Mouse (Mus musculus) common myeloid progenitor, adult 5-6 weeks (primary cell): Measurements from ENCODE around the gene Cd9. TPM values are rescaled to one million over a fixed set of nuclear protein-coding genes. Genes with fewer than 3 reads are reported as not detected.

Experiments
- ATAC-seq: replicated peaks from 2 replicates; pipeline ENCODE4 v1.8.0; 2016; ENCODE audit warnings: low read depth, mild to moderate bottlenecking, moderate TSS enrichment, inconsistent platforms; ENCODE audit not compliant: poor library complexity, severe bottlenecking
- total RNA-seq: library from RNA; stranded (forward); fragments of 200-1000, 187-1606 nt; gene quantifications from 2 replicates; pipeline ENCODE4 v1.2.3, GENCODE M21; 2017

Gene Cd9
- total RNA-seq, 1 experiment from 2014 or later = 54.4 TPM

DNA sequence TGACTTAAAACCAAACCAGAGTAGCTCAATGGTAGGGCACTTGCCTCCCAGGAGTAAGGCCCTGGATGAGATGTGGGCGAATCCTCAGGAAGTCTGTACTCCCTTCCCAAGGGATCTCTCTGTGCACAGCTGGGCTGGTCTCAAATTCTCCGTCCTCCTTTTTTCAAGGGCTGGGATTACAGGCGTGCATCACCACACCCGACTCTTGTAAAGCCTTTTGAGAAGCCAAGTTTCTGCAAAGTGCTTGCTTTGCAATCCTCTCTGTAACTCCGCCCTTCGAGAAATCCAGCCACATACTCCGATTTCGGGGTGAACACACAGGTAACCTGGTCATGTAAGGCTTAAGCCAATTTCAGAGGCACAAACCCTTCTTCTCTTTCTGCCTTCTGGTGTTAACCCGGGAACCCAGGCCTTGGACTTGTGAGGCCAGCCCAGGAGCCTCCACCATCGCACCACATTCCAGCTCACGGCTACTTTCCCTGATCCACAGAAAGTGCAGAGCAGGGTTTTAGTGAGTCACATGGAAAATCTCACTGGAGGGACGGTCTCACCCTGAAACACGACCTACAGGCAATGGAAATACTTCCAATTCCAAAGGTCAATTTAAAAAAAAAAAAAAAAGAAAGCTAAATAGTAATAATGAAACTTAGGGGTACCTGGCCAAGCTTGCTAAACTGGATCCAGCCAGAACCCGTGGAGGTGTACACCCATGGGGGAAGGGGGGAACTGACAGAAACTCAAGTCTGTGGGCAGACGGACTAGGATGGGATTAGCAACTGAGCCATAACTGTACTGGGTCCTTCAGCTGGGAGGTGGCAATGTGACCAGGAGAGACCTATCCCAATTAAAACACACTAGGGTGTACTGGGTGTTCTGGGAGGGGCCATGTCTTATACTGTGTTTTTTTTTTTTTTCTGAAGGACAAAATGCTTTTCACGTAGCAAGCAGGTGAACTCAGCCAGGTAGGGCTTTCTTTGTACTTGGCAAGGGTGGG, 16.2 kb downstream of the Cd9 start:
- no peak for ATAC-seq

DNA sequence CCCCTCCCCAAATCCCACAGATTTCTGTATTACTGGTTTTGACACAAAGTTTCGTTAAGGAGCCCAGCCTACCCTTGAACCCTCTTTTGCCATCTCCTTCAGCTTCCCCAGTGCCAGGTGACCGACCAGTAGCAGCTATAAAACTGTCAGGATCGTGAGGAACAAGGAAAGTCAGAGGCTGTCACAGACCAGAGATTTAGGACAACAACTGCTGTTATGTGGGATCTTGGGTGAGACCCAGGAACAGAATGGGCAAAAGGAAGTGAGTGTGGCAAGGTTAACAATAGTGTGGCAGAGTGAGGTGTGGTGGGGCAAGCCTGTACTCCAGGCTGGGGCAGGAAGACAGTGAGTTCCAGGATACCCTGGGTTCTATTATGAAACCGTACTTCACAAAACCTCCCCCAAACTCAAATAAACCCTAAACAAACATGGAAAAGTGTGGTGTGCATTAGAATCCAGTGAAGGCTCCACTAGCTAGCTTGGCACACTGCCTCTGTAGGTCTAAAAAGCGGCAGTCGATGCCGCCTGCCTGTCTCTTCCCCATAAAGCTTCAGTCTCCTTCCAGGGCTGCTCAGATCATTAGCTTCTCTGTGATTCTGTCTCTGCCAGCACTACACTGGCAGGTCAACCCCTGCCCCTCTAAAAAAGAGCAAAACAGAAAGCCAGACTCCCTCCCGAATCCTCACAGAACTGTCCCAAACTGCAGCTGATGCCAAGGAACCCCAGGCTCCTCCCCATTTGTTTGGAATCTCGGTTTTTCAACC, 17.6 kb downstream of the Cd9 start:
- no peak for ATAC-seq

DNA sequence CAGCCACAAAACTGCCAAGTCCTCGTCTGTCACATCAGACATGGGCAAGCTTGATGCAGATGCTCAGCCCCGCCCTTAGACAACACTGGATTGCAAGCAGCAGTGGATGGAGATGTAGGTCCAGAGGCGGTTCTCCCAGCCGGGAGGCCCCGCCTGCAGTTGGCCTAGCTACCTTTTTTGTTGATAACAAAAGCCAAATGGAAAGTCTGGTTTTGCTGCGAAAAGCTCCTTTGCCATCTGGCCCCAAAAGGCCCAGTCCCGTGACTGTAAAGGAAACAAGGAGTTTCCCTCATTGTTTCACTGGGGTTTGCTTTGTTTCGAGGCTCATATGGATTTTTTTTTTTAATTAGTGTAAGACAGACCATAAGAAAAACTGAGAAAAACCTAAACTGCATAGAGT, 18.5 kb downstream of the Cd9 start:
- no peak for ATAC-seq

DNA sequence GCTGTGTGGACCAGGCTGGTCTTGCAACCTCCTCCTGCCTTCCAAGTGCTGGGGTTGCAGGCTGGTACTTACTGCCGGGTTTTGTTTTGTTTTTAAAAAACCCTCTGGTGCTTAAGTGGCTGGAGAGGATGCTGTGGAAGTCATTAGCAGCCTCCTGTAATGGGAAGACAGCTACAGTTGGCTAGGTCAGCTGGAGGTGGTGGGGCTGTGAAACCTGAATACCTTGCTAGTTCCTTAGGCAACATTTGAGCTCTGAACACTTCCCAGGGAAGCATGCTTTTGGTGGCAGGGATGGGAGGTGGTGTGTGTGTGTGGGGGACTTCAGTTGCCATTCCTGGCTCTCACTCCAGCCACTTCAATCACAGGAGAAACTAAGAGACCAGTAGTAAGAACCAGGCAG, 19.4 kb downstream of the Cd9 start:
- ATAC-seq = no peak

DNA sequence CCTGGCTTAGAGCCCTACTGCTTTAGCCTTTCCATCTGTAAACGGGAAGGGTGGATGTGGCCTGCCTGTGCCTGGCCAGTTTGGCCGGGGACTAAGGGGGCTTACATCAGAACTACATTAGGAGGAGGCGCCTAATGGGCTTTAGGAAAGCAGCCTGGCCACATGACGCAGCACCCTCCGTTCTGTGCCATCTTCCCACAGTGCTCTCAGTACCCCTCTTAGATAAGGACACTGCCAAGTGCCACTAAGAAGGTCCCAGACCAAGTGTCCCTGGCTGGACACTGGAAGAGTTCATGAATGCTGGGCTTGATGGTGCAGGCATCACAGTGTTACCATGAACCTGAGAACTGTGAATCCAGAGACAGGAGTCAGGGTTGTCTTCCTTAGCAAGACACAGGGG, 20.7 kb downstream of the Cd9 start:
- no peak for ATAC-seq

- ATAC-seq = peak; percentile 75
Measured at GRCm38 (mm10) chr6:125473321-125473721, 21.3 kb downstream of the Cd9 start.

DNA sequence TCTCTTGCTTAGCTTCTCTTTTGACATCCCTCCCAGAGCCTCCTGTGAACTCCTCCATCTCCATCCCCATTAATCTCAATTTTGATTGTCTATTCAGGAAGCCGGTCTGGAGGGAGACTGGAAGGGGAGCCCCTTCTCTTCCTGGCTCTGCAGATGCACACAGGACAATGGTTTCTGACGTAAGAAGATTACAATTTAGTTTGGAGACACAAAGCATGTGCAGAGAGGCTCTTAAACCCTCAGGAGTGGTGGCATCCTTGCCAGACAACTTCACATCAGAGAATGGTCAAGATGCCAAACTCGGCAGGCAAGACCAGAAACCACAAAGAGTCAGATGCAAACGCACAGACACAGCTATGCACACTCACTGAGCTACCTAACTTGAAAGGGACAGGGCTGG, 22.7 kb downstream of the Cd9 start:
- no peak for ATAC-seq

DNA sequence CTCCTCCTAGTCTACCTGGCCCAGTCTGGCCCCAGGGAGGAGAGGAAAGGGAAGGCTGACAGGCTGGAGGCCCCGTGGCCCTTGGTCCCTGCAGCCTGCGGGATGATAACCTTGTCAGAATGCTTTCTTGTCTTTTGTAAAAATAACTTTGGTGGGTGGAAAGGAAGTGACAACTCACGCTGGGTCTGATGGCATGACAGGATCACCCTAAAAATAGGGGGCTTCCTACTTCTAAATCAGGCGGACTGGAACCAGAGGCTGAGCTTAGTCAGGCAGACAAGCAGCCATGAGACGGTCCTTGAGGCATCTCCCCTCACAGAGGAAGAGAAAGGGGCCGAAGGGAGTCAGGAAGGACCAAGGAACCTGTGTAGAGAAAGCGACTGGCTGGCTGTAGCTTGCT, 23.3 kb downstream of the Cd9 start:
- ATAC-seq = peak; percentile 27; the same call in 1 of the 2 replicates

GRCm38 (mm10) chr6:125470616-125471015, 24.0 kb downstream of the Cd9 start:
- ATAC-seq = no peak

DNA sequence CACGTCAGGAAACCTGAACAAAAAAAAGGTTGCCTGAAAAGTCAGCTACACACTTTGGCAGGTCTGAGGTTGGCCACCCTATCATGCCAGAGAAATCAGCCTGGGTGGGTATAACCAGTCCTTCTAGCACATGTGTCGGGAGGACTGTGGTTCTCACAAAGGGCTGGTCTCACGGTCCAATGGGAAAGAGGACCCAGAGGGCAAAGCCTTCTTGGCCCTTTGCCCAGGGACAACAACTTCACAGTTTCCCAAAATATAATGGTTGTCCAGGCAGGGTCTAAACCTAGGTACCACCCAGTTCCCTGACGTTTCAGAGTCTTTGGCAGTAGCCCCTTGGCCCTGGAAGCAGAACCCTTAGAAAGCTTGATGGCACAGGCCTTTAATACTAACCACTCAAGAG, 25.4 kb downstream of the Cd9 start:
- ATAC-seq = no peak

- no peak for ATAC-seq
Measured at GRCm38 (mm10) chr6:125468179-125468960, 26.2 kb downstream of the Cd9 start.

GRCm38 (mm10) chr6:125467301-125467715, 27.3 kb downstream of the Cd9 start:
- peak; percentile 48 for ATAC-seq

GRCm38 (mm10) chr6:125462312-125462711, 32.3 kb downstream of the Cd9 start:
- ATAC-seq = no peak

DNA sequence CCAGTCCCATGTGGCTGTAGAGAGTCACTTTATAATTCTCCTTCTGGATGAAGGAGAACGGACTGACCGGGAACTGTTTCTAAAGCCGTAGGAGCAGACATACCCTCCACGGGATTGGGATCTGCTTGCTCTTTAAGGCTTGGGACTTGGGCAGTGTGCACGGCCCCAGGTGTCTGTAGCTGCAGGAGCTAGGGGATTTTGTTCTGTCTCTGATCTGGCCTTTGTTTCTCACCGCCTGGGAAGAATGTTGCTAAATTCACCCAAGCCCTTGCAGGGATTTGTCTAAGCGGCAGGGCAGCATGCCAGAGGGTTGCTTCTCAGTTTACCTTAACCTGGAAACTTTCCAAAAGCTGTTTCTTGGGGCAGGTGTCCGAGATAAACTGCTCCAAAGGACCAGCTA, 32.8 kb downstream of the Cd9 start:
- no peak for ATAC-seq

- peak; percentile 15; the same call in 1 of the 2 replicates for ATAC-seq
Measured at GRCm38 (mm10) chr6:125461325-125461724, 33.3 kb downstream of the Cd9 start.

- no peak for ATAC-seq
Measured at GRCm38 (mm10) chr6:125460589-125460988, 34.0 kb downstream of the Cd9 start.

GRCm38 (mm10) chr6:125459903-125460302, 34.7 kb downstream of the Cd9 start:
- peak; percentile 67 for ATAC-seq

- no peak for ATAC-seq
Measured at GRCm38 (mm10) chr6:125455806-125456520, 38.6 kb downstream of the Cd9 start.

- ATAC-seq = no peak
Measured at GRCm38 (mm10) chr6:125454731-125455130, 39.9 kb downstream of the Cd9 start.

GRCm38 (mm10) chr6:125454299-125454698, 40.3 kb downstream of the Cd9 start:
- ATAC-seq = no peak
